In genomic region chr7:28923865-28924291, GRCm38 (mm10) we compare ENCODE assay signal across 8 mouse cellular contexts. TPM values are rescaled to one million over a fixed set of nuclear protein-coding genes. Genes with fewer than 3 reads are reported as not detected.
A peak's percentile ranks its signal among the peaks of the same experiment; 100 is the strongest.
DNase-seq lines count a peak whose midpoint lies in the region; ATAC-seq and TF ChIP-seq lines count a peak whose summit lies in the region.

No protein-coding gene starts in this region.

- WGBS in embryonic facial prominence, embryonic 12.5 days: 6% methylated on average over 4 of the region's 4 CpGs
- whole genome bisulfite sequencing in hindbrain, embryonic 16.5 days: 11% methylated on average over 4 of the region's 4 CpGs
- WGBS in liver, embryonic 15.5 days (ENCODE audit: insufficient replicate concordance): 55% methylated on average over 4 of the region's 4 CpGs
- 30% methylated on average over 4 of the region's 4 CpGs for WGBS in small intestine, adult 2 months

- H3K4me2 ChIP-seq in embryonic facial prominence, embryonic 12.5 days (replicated peaks): no peak overlapping the region
- no peak overlapping the region for H3K4me2 ChIP-seq in hindbrain, embryonic 16.5 days (ENCODE audit: low read length)
- H3K4me2 ChIP-seq in liver, embryonic 15.5 days: no peak overlapping the region

- TF ChIP-seq POLR2A in small intestine, adult 2 months (IDR thresholded peaks at IDR 0.05; ENCODE audit: low read depth, low read length): no peak

- peak; percentile 56 for DNase-seq in R1 (ENCODE audit: low read depth, low spot score)
- no peak for DNase-seq in cerebellum, postnatal 4 days (ENCODE audit: low spot score in 2 of 2)
- DNase-seq in thymus, postnatal 4 days: no peak

- TF ChIP-seq CTCF in small intestine, adult 2 months (IDR thresholded peaks at IDR 0.05; ENCODE audit: extremely low read depth, insufficient read length, insufficient replicate concordance, low read depth, low read length): peak; percentile 10; the same call in 1 of the 2 replicates

- peak overlapping the region; percentile 87 for H3K27ac ChIP-seq in embryonic facial prominence, embryonic 12.5 days
- peak overlapping the region; percentile 67 for H3K27ac ChIP-seq in hindbrain, embryonic 16.5 days (ENCODE audit: low read depth, low read length)
- H3K27ac ChIP-seq in liver, embryonic 15.5 days (replicated peaks): peak overlapping the region; percentile 73
- H3K27ac ChIP-seq in small intestine, adult 2 months (ENCODE audit: insufficient read depth, low read depth, low read length): peak overlapping the region; percentile 99

- peaks cover 51% of the 10 kb centered on the region for H3K4me1 ChIP-seq in embryonic facial prominence, embryonic 12.5 days
- peaks cover 42% of the 10 kb centered on the region for H3K4me1 ChIP-seq in hindbrain, embryonic 16.5 days (ENCODE audit: control insufficient read depth, insufficient read depth, low read depth, low read length)
- peaks cover 89% of the 10 kb centered on the region for H3K4me1 ChIP-seq in liver, embryonic 15.5 days (replicated peaks)
- peaks cover 57% of the 10 kb centered on the region for H3K4me1 ChIP-seq in small intestine, adult 2 months (ENCODE audit: control insufficient read depth, insufficient read depth, insufficient read length, low read length)

- H3K36me3 ChIP-seq in embryonic facial prominence, embryonic 12.5 days: peaks cover 7% of the 10 kb centered on the region
- 0 out of 2 replicates have a peak, but pooled peaks cover 3% of the 10 kb centered on the region for H3K36me3 ChIP-seq in hindbrain, embryonic 16.5 days (ENCODE audit: control insufficient read depth, insufficient read depth, low read length)
- H3K36me3 ChIP-seq in liver, embryonic 15.5 days (replicated peaks): peaks cover 33% of the 10 kb centered on the region
- H3K36me3 ChIP-seq in small intestine, adult 2 months (ENCODE audit: control insufficient read depth, insufficient read depth, low read length): peaks cover 23% of the 10 kb centered on the region

- no peak for ATAC-seq in embryonic facial prominence, embryonic 12.5 days (ENCODE audit: insufficient number of reproducible peaks, insufficient read depth, low FRiP score, low TSS enrichment)
- no peak for ATAC-seq in hindbrain, embryonic 16.5 days
- no peak for ATAC-seq in liver, embryonic 15.5 days (ENCODE audit: insufficient read depth)
- no peak for ATAC-seq in inflammation-experienced regulatory T-cells, adult 6 months

- H3K9me3 ChIP-seq in embryonic facial prominence, embryonic 12.5 days: no peaks in the 10 kb centered on the region
- H3K9me3 ChIP-seq in hindbrain, embryonic 16.5 days (ENCODE audit: control insufficient read depth, low read length): no peaks in the 10 kb centered on the region
- no peaks in the 10 kb centered on the region for H3K9me3 ChIP-seq in liver, embryonic 15.5 days (replicated peaks)

- H3K27me3 ChIP-seq in embryonic facial prominence, embryonic 12.5 days: no peaks in the 10 kb centered on the region
- no peaks in the 10 kb centered on the region for H3K27me3 ChIP-seq in hindbrain, embryonic 16.5 days (replicated peaks; ENCODE audit: control insufficient read depth, insufficient read depth, low read length)
- no peaks in the 10 kb centered on the region for H3K27me3 ChIP-seq in liver, embryonic 15.5 days
- no peaks in the 10 kb centered on the region for H3K27me3 ChIP-seq in small intestine, adult 2 months (ENCODE audit: control insufficient read depth, insufficient read depth, low read length)

- 0 out of 2 replicates have a peak overlapping the region, but pooled peaks have one; percentile 0 for H3K4me3 ChIP-seq in embryonic facial prominence, embryonic 12.5 days
- no peak overlapping the region for H3K4me3 ChIP-seq in hindbrain, embryonic 16.5 days (ENCODE audit: low read length)
- H3K4me3 ChIP-seq in liver, embryonic 15.5 days (replicated peaks): no peak overlapping the region
- H3K4me3 ChIP-seq in small intestine, adult 2 months (ENCODE audit: low read depth, low read length): no peak overlapping the region

- no peak overlapping the region for H3K9ac ChIP-seq in embryonic facial prominence, embryonic 12.5 days
- peak overlapping the region; percentile 32; the same call in 1 of the 2 replicates for H3K9ac ChIP-seq in hindbrain, embryonic 16.5 days (ENCODE audit: low read depth, low read length)
- H3K9ac ChIP-seq in liver, embryonic 15.5 days: no peak overlapping the region

RNA-seq across cellular contexts. Expression of gene Actn4, which starts 38.3 kb away (rescaled TPM):
- polyA plus RNA-seq in embryonic facial prominence, embryonic 12.5 days (2016; fragmentation: Nextera tagmentation; extraction: Ambion mirVana): 233 and 253 TPM in 2 replicates
- polyA plus RNA-seq in hindbrain, embryonic 16.5 days (2015; fragmentation: Nextera tagmentation; extraction: Ambion mirVana): 146 and 172 TPM in 2 replicates
- polyA plus RNA-seq in liver, embryonic 15.5 days (2015; fragmentation: Nextera tagmentation; extraction: Ambion mirVana): 126 and 147 TPM in 2 replicates
- 506 and 1,069 TPM in 2 replicates for polyA plus RNA-seq in small intestine, adult 2 months (2012; rRNA removed)
- 100 to 1,000 TPM in 1 of 3 experiments, 10 to 100 TPM in 2; 74.2 to 145 (median 93.4) TPM for polyA plus RNA-seq in inflammation-experienced regulatory T-cells, adult 6 months (2017; shearing (Covaris generic))

RNA-seq across cellular contexts. Expression of gene Capn12, which starts 42.7 kb away (rescaled TPM):
- 0.26 and 0.36 TPM in 2 replicates for polyA plus RNA-seq in embryonic facial prominence, embryonic 12.5 days (2016; fragmentation: Nextera tagmentation; extraction: Ambion mirVana)
- 0.54 and 0.70 TPM in 2 replicates for polyA plus RNA-seq in hindbrain, embryonic 16.5 days (2015; fragmentation: Nextera tagmentation; extraction: Ambion mirVana)
- polyA plus RNA-seq in liver, embryonic 15.5 days (2015; fragmentation: Nextera tagmentation; extraction: Ambion mirVana): 0.08 and 0.15 TPM in 2 replicates
- polyA plus RNA-seq in small intestine, adult 2 months (2012; rRNA removed): 0.08 and 0.10 TPM in 2 replicates
- under 1 TPM in 1 of 3 experiments, not detected in 2; 0.15 TPM for polyA plus RNA-seq in inflammation-experienced regulatory T-cells, adult 6 months (2017; shearing (Covaris generic))

RNA-seq across cellular contexts. Expression of gene Eif3k, which starts 57.8 kb away (rescaled TPM):
- polyA plus RNA-seq in embryonic facial prominence, embryonic 12.5 days (2016; fragmentation: Nextera tagmentation; extraction: Ambion mirVana): 392 and 419 TPM in 2 replicates
- polyA plus RNA-seq in hindbrain, embryonic 16.5 days (2015; fragmentation: Nextera tagmentation; extraction: Ambion mirVana): 282 and 295 TPM in 2 replicates
- 209 and 222 TPM in 2 replicates for polyA plus RNA-seq in liver, embryonic 15.5 days (2015; fragmentation: Nextera tagmentation; extraction: Ambion mirVana)
- 135 and 169 TPM in 2 replicates for polyA plus RNA-seq in small intestine, adult 2 months (2012; rRNA removed)
- polyA plus RNA-seq in inflammation-experienced regulatory T-cells, adult 6 months (2017; shearing (Covaris generic)): 100 to 1,000 TPM; 441 to 670 (median 588) TPM

RNA-seq across cellular contexts. Expression of gene Map4k1, which starts 58.0 kb away (rescaled TPM):
- polyA plus RNA-seq in embryonic facial prominence, embryonic 12.5 days (2016; fragmentation: Nextera tagmentation; extraction: Ambion mirVana): 6.7 and 9.3 TPM in 2 replicates
- 10.7 and 13.8 TPM in 2 replicates for polyA plus RNA-seq in hindbrain, embryonic 16.5 days (2015; fragmentation: Nextera tagmentation; extraction: Ambion mirVana)
- polyA plus RNA-seq in liver, embryonic 15.5 days (2015; fragmentation: Nextera tagmentation; extraction: Ambion mirVana): 21.6 and 26.3 TPM in 2 replicates
- 11.1 and 21.3 TPM in 2 replicates for polyA plus RNA-seq in small intestine, adult 2 months (2012; rRNA removed)
- 100 to 1,000 TPM in 2 of 3 experiments, 10 to 100 TPM in 1; 98.7 to 130 (median 111) TPM for polyA plus RNA-seq in inflammation-experienced regulatory T-cells, adult 6 months (2017; shearing (Covaris generic))
